Mouse (Mus musculus): ENCODE data around the gene Olfr119. TPM values are rescaled to one million over a fixed set of nuclear protein-coding genes. Genes with fewer than 3 reads are reported as not detected.
"Not testable (repeated sequence)": the region's sequence is repeated elsewhere in the genome, so short reads cannot be mapped to it uniquely, and the experiment has no call there.

Gene Olfr119
- polyA plus RNA-seq (2015; fragmentation: Nextera tagmentation; extraction: Ambion mirVana) = not detected in 2 replicates

GRCm38 (mm10) chr17:37696264-37696663 is at the start of gene Olfr119:
Olfr119 (plus strand) TSS chr17:37696564.
- not testable (repeated sequence) for H3K4me3 ChIP-seq (replicated peaks); H3K4me1 ChIP-seq; H3K4me2 ChIP-seq; H3K27ac ChIP-seq; H3K27me3 ChIP-seq (replicated peaks); H3K9ac ChIP-seq; H3K36me3 ChIP-seq; ATAC-seq (ENCODE audit: insufficient read depth, low FRiP score, low read depth); H3K9me3 ChIP-seq
- 74% methylated on average over 1 of the region's 1 CpGs for WGBS

DNA sequence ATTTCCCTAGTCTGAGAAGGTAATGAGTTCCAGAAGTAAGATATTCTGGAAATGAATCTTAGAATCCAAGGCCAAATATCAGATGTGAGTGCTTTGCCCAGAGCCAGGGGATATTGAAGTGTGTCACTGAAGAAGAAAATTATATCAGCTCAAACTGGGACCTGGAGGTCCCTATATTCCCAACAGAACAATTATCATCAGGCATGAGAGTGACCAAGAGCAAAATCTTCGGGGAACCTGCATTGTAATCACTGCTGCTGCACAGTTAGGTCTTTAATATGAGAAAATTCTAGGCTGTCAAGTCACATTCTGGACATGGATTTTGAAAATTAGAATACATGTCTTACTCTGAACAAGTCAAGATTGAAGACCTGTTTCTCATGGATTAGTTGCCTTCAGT is 32.7 kb upstream of the Olfr119 start, which contains the start of gene Olfr117:
TSS of gene Olfr117 (minus strand) at position 101 of the 400 bp plus-strand sequence.
- Histone ChIP-seq H3K9ac (no peak within 1 kb of the TSS), H3K36me3 (no peaks in the 10 kb centered on the region), H3K9me3 (no peaks in the 10 kb centered on the region), H3K4me2 (no peak within 1 kb of the TSS), H3K4me3 (replicated peaks) (no peak within 1 kb of the TSS), H3K27ac (no peak within 1 kb of the TSS), H3K4me1 (no peaks in the 10 kb centered on the region), H3K27me3 (replicated peaks) (no peaks in the 10 kb centered on the region)
- no peak for ATAC-seq (ENCODE audit: insufficient read depth, low FRiP score, low read depth)
- WGBS = 64% methylated on average over 1 of the region's 1 CpGs

DNA sequence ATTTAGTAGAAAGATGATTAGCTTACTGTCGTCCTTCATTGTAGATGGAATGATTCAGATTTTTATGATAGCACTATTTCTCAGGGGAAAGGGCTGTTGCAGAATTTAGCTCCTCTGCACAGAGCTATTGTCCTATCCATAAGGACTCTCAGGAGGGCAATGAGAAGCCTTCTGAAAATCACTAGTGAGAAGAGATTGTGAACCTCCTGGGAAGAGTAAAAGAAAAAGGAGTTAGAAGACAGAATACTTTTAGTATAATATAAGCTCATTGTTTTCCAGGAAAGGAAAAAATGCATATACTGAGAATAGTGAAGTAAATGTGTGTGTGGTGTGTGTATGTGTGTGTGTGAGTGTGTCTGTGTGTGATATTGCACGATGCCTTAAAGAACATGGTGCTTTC is 29.7 kb upstream of the Olfr119 start, which contains the start of gene Olfr118:
TSS of gene Olfr118 (plus strand) at position 301 of the 400 bp plus-strand sequence.
- H3K27ac ChIP-seq = no peak within 1 kb of the TSS
- no peaks in the 10 kb centered on the region for H3K27me3 ChIP-seq (replicated peaks)
- H3K4me2 ChIP-seq = no peak within 1 kb of the TSS
- WGBS = 54% methylated on average over 2 of the region's 2 CpGs
- no peaks in the 10 kb centered on the region for H3K4me1 ChIP-seq
- H3K4me3 ChIP-seq (replicated peaks) = no peak within 1 kb of the TSS
- H3K9me3 ChIP-seq = no peaks in the 10 kb centered on the region
- H3K36me3 ChIP-seq = no peaks in the 10 kb centered on the region
- no peak for ATAC-seq (ENCODE audit: insufficient read depth, low FRiP score, low read depth)
- no peak within 1 kb of the TSS for H3K9ac ChIP-seq

DNA sequence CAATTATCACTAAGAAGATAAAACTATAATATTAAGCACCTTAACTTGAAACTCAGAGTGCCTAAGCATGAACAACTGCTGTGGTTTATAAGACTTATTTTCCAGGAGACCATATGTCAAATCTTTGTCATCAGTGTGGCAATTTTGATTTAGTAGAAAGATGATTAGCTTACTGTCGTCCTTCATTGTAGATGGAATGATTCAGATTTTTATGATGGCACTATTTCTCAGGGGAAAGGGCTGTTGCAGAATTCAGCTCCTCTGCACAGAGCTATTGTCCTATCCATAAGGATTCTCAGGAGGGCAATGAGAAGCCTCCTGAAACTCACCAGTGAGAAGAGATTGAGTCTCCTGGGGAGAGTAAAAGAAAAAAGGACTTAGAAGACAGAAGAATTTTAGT is 25.1 kb downstream of the Olfr119 start, which contains the start of gene Olfr120:
TSS of gene Olfr120 (plus strand) at position 301 of the 400 bp plus-strand sequence.
- H3K4me1 ChIP-seq = no peaks in the 10 kb centered on the region
- no peaks in the 10 kb centered on the region for H3K9me3 ChIP-seq
- 69% methylated on average over 1 of the region's 1 CpGs for WGBS
- no peak within 1 kb of the TSS for H3K4me2 ChIP-seq
- H3K27ac ChIP-seq = no peak within 1 kb of the TSS
- H3K27me3 ChIP-seq (replicated peaks) = no peaks in the 10 kb centered on the region
- no peak within 1 kb of the TSS for H3K9ac ChIP-seq
- ATAC-seq (ENCODE audit: insufficient read depth, low FRiP score, low read depth) = no peak
- no peak within 1 kb of the TSS for H3K4me3 ChIP-seq (replicated peaks)
- H3K36me3 ChIP-seq = no peaks in the 10 kb centered on the region

- ATAC-seq (ENCODE audit: insufficient read depth, low FRiP score, low read depth) = no peak
- Histone ChIP-seq H3K9ac (no peak overlapping the region), H3K27me3 (replicated peaks) (no peaks in the 10 kb centered on the region), H3K9me3 (no peaks in the 10 kb centered on the region), H3K36me3 (no peaks in the 10 kb centered on the region), H3K27ac (no peak overlapping the region), H3K4me1 (no peaks in the 10 kb centered on the region), H3K4me2 (no peak overlapping the region), H3K4me3 (replicated peaks) (no peak overlapping the region)
- 59% methylated on average over 7 of the region's 7 CpGs for WGBS
Observed at GRCm38 (mm10) chr17:37738070-37738469, 41.7 kb downstream of the Olfr119 start.

Other genes starting within 250 kb of the Olfr119 start
- not detected in 2 replicates for gene Olfr109, start 237.6 kb upstream of the Olfr119 start, polyA plus RNA-seq (2015; fragmentation: Nextera tagmentation; extraction: Ambion mirVana)
- gene H2-M2, start 213.0 kb upstream of the Olfr119 start, polyA plus RNA-seq (2015; fragmentation: Nextera tagmentation; extraction: Ambion mirVana) = not detected in 2 replicates
- gene Olfr110, start 204.1 kb upstream of the Olfr119 start, polyA plus RNA-seq (2015; fragmentation: Nextera tagmentation; extraction: Ambion mirVana) = not detected in 2 replicates
- gene Olfr111, start 188.5 kb upstream of the Olfr119 start, polyA plus RNA-seq (2015; fragmentation: Nextera tagmentation; extraction: Ambion mirVana) = not detected in 2 replicates
- not detected in 2 replicates for gene Olfr112, start 127.1 kb upstream of the Olfr119 start, polyA plus RNA-seq (2015; fragmentation: Nextera tagmentation; extraction: Ambion mirVana)
- gene Olfr113, start 118.9 kb upstream of the Olfr119 start, polyA plus RNA-seq (2015; fragmentation: Nextera tagmentation; extraction: Ambion mirVana) = not detected in 2 replicates
- gene Olfr114, start 103.8 kb upstream of the Olfr119 start, polyA plus RNA-seq (2015; fragmentation: Nextera tagmentation; extraction: Ambion mirVana) = not detected in 2 replicates
- gene Olfr115, start 69.5 kb upstream of the Olfr119 start, polyA plus RNA-seq (2015; fragmentation: Nextera tagmentation; extraction: Ambion mirVana) = not detected in 2 replicates
- gene Olfr116, start 69.4 kb upstream of the Olfr119 start, polyA plus RNA-seq (2015; fragmentation: Nextera tagmentation; extraction: Ambion mirVana) = not detected in 2 replicates
- gene Olfr117, start 32.8 kb upstream of the Olfr119 start, polyA plus RNA-seq (2015; fragmentation: Nextera tagmentation; extraction: Ambion mirVana) = not detected in 2 replicates
- gene Olfr118, start 29.6 kb upstream of the Olfr119 start, polyA plus RNA-seq (2015; fragmentation: Nextera tagmentation; extraction: Ambion mirVana) = not detected in 2 replicates
- gene Olfr120, start 25.2 kb downstream of the Olfr119 start, polyA plus RNA-seq (2015; fragmentation: Nextera tagmentation; extraction: Ambion mirVana) = not detected in 2 replicates
- gene Olfr121, start 52.3 kb downstream of the Olfr119 start, polyA plus RNA-seq (2015; fragmentation: Nextera tagmentation; extraction: Ambion mirVana) = not detected in 2 replicates
- not detected in 2 replicates for gene Olfr122, start 72.0 kb downstream of the Olfr119 start, polyA plus RNA-seq (2015; fragmentation: Nextera tagmentation; extraction: Ambion mirVana)
- not detected in 2 replicates for gene Olfr123, start 97.0 kb downstream of the Olfr119 start, polyA plus RNA-seq (2015; fragmentation: Nextera tagmentation; extraction: Ambion mirVana)
- gene Olfr124, start 103.3 kb downstream of the Olfr119 start, polyA plus RNA-seq (2015; fragmentation: Nextera tagmentation; extraction: Ambion mirVana) = not detected in 2 replicates
- gene Olfr125, start 136.4 kb downstream of the Olfr119 start, polyA plus RNA-seq (2015; fragmentation: Nextera tagmentation; extraction: Ambion mirVana) = not detected in 2 replicates
- not detected in 2 replicates for gene Olfr126, start 150.9 kb downstream of the Olfr119 start, polyA plus RNA-seq (2015; fragmentation: Nextera tagmentation; extraction: Ambion mirVana)
- not detected in 2 replicates for gene Olfr127, start 203.9 kb downstream of the Olfr119 start, polyA plus RNA-seq (2015; fragmentation: Nextera tagmentation; extraction: Ambion mirVana)
- not detected in 2 replicates for gene Olfr128, start 224.0 kb downstream of the Olfr119 start, polyA plus RNA-seq (2015; fragmentation: Nextera tagmentation; extraction: Ambion mirVana)

All from stomach, embryonic 15.5 days (tissue).